Mouse (Mus musculus): Measurements from ENCODE around the gene Car6. TPM values are rescaled to one million over a fixed set of nuclear protein-coding genes. Genes with fewer than 3 reads are reported as not detected.

Car6 gene
- polyA plus RNA-seq, 1 experiment = not detected

GRCm38 (mm10) chr4:150202702-150203101 lies 1.6 kb upstream of the Car6 start:
- Histone ChIP-seq H3K36me3 (replicated peaks; ENCODE audit: low read length) (no peaks in the 10 kb centered on the region), H3K4me3 (replicated peaks) (no peak overlapping the region), H3K27me3 (replicated peaks) (peaks cover 34% of the 10 kb centered on the region), H3K9me3 (no peaks in the 10 kb centered on the region), H3K4me1 (peaks cover 39% of the 10 kb centered on the region)
- TF ChIP-seq GATA1 (IDR thresholded peaks at IDR 0.05; ENCODE audit: borderline replicate concordance, low read length) = no peak
- TF ChIP-seq FLI1 (IDR thresholded peaks at IDR 0.05; ENCODE audit: low read length) = no peak

GRCm38 (mm10) chr4:150198268-150198667 lies 2.9 kb downstream of the Car6 start:
- no peak for TF ChIP-seq FLI1 (IDR thresholded peaks at IDR 0.05; ENCODE audit: low read length)
- TF ChIP-seq GATA1 (IDR thresholded peaks at IDR 0.05; ENCODE audit: borderline replicate concordance, low read length) = no peak
- Histone ChIP-seq H3K4me1 (peaks cover 26% of the 10 kb centered on the region), H3K36me3 (replicated peaks; ENCODE audit: low read length) (no peaks in the 10 kb centered on the region), H3K4me3 (replicated peaks) (no peak overlapping the region), H3K27me3 (replicated peaks) (peaks cover 21% of the 10 kb centered on the region), H3K9me3 (no peaks in the 10 kb centered on the region)

GRCm38 (mm10) chr4:150193915-150194314 lies 7.2 kb downstream of the Car6 start:
- Histone ChIP-seq H3K4me3 (replicated peaks) (no peak overlapping the region), H3K9me3 (no peaks in the 10 kb centered on the region), H3K36me3 (replicated peaks; ENCODE audit: low read length) (no peaks in the 10 kb centered on the region), H3K4me1 (peaks cover 18% of the 10 kb centered on the region), H3K27me3 (replicated peaks) (peaks cover 23% of the 10 kb centered on the region)
- TF ChIP-seq GATA1 (IDR thresholded peaks at IDR 0.05; ENCODE audit: borderline replicate concordance, low read length) (no peak), FLI1 (IDR thresholded peaks at IDR 0.05; ENCODE audit: low read length) (no peak)

GRCm38 (mm10) chr4:150192199-150192598 lies 8.9 kb downstream of the Car6 start:
- no peaks in the 10 kb centered on the region for H3K9me3 ChIP-seq
- peaks cover 27% of the 10 kb centered on the region for H3K4me1 ChIP-seq
- no peaks in the 10 kb centered on the region for H3K36me3 ChIP-seq (replicated peaks; ENCODE audit: low read length)
- TF ChIP-seq FLI1 (IDR thresholded peaks at IDR 0.05; ENCODE audit: low read length) (no peak), GATA1 (IDR thresholded peaks at IDR 0.05; ENCODE audit: borderline replicate concordance, low read length) (no peak)
- H3K4me3 ChIP-seq (replicated peaks) = no peak overlapping the region
- peaks cover 24% of the 10 kb centered on the region for H3K27me3 ChIP-seq (replicated peaks)

- H3K9me3 ChIP-seq = no peaks in the 10 kb centered on the region
- TF ChIP-seq GATA1 (IDR thresholded peaks at IDR 0.05; ENCODE audit: borderline replicate concordance, low read length) (no peak), FLI1 (IDR thresholded peaks at IDR 0.05; ENCODE audit: low read length) (no peak)
- peak overlapping the region; percentile 85 for H3K4me3 ChIP-seq (replicated peaks)
- H3K27me3 ChIP-seq (replicated peaks) = peaks cover 17% of the 10 kb centered on the region
- H3K4me1 ChIP-seq = peaks cover 27% of the 10 kb centered on the region
- no peaks in the 10 kb centered on the region for H3K36me3 ChIP-seq (replicated peaks; ENCODE audit: low read length)
These were observed 12.9 kb downstream of the Car6 start for GRCm38 (mm10) chr4:150188236-150188635.

GRCm38 (mm10) chr4:150181304-150181703 lies 19.8 kb downstream of the Car6 start:
- no peaks in the 10 kb centered on the region for H3K36me3 ChIP-seq (replicated peaks; ENCODE audit: low read length)
- H3K9me3 ChIP-seq = peaks cover 12% of the 10 kb centered on the region
- H3K4me3 ChIP-seq (replicated peaks) = no peak overlapping the region
- peaks cover 8% of the 10 kb centered on the region; the same call in 1 of the 2 replicates for H3K4me1 ChIP-seq
- peaks cover 12% of the 10 kb centered on the region for H3K27me3 ChIP-seq (replicated peaks)
- TF ChIP-seq GATA1 (IDR thresholded peaks at IDR 0.05; ENCODE audit: borderline replicate concordance, low read length) (no peak), FLI1 (IDR thresholded peaks at IDR 0.05; ENCODE audit: low read length) (no peak)

- Histone ChIP-seq H3K27me3 (replicated peaks) (peaks cover 12% of the 10 kb centered on the region), H3K36me3 (replicated peaks; ENCODE audit: low read length) (no peaks in the 10 kb centered on the region), H3K9me3 (peaks cover 12% of the 10 kb centered on the region), H3K4me3 (replicated peaks) (no peak overlapping the region), H3K4me1 (peaks cover 11% of the 10 kb centered on the region)
- no peak for TF ChIP-seq FLI1 (IDR thresholded peaks at IDR 0.05; ENCODE audit: low read length)
- TF ChIP-seq GATA1 (IDR thresholded peaks at IDR 0.05; ENCODE audit: borderline replicate concordance, low read length) = no peak
These were observed 23.0 kb downstream of the Car6 start for GRCm38 (mm10) chr4:150178131-150178530.

- Histone ChIP-seq H3K27me3 (replicated peaks) (peaks cover 12% of the 10 kb centered on the region), H3K4me3 (replicated peaks) (no peak overlapping the region)
- TF ChIP-seq FLI1 (IDR thresholded peaks at IDR 0.05; ENCODE audit: low read length) (no peak), GATA1 (IDR thresholded peaks at IDR 0.05; ENCODE audit: borderline replicate concordance, low read length) (no peak)
These were observed 24.0 kb downstream of the Car6 start for GRCm38 (mm10) chr4:150177122-150177521.

GRCm38 (mm10) chr4:150176535-150176934 lies 24.6 kb downstream of the Car6 start:
- Histone ChIP-seq H3K36me3 (replicated peaks; ENCODE audit: low read length) (no peaks in the 10 kb centered on the region), H3K4me1 (peaks cover 16% of the 10 kb centered on the region), H3K4me3 (replicated peaks) (peak overlapping the region; percentile 82), H3K9me3 (peaks cover 4% of the 10 kb centered on the region; the same call in 1 of the 2 replicates), H3K27me3 (replicated peaks) (peaks cover 14% of the 10 kb centered on the region)
- TF ChIP-seq GATA1 (IDR thresholded peaks at IDR 0.05; ENCODE audit: borderline replicate concordance, low read length) (no peak), FLI1 (IDR thresholded peaks at IDR 0.05; ENCODE audit: low read length) (no peak)

More at GRCm38 (mm10) chr4:150177122-150177521, 24.0 kb downstream of the Car6 start:
- Histone ChIP-seq H3K4me1 (peaks cover 14% of the 10 kb centered on the region), H3K9me3 (peaks cover 7% of the 10 kb centered on the region; the same call in 1 of the 2 replicates), H3K36me3 (replicated peaks; ENCODE audit: low read length) (no peaks in the 10 kb centered on the region)

GRCm38 (mm10) chr4:150174027-150174426 lies 27.1 kb downstream of the Car6 start:
- TF ChIP-seq GATA1 (IDR thresholded peaks at IDR 0.05; ENCODE audit: borderline replicate concordance, low read length) (no peak), FLI1 (IDR thresholded peaks at IDR 0.05; ENCODE audit: low read length) (no peak)
- H3K9me3 ChIP-seq = no peaks in the 10 kb centered on the region
- H3K36me3 ChIP-seq (replicated peaks; ENCODE audit: low read length) = no peaks in the 10 kb centered on the region
- no peak overlapping the region for H3K4me3 ChIP-seq (replicated peaks)
- H3K4me1 ChIP-seq = peaks cover 16% of the 10 kb centered on the region
- H3K27me3 ChIP-seq (replicated peaks) = peaks cover 17% of the 10 kb centered on the region

GRCm38 (mm10) chr4:150173281-150173680 lies 27.9 kb downstream of the Car6 start:
- H3K9me3 ChIP-seq = no peaks in the 10 kb centered on the region
- TF ChIP-seq GATA1 (IDR thresholded peaks at IDR 0.05; ENCODE audit: borderline replicate concordance, low read length) (no peak), FLI1 (IDR thresholded peaks at IDR 0.05; ENCODE audit: low read length) (no peak)
- H3K4me3 ChIP-seq (replicated peaks) = no peak overlapping the region
- peaks cover 16% of the 10 kb centered on the region for H3K27me3 ChIP-seq (replicated peaks)
- H3K36me3 ChIP-seq (replicated peaks; ENCODE audit: low read length) = no peaks in the 10 kb centered on the region
- peaks cover 16% of the 10 kb centered on the region for H3K4me1 ChIP-seq

Measured in megakaryocyte, embryonic 14.5 days (primary cell).